Mouse (Mus musculus): ENCODE results near the gene Fut11. TPM values are rescaled to one million over a fixed set of nuclear protein-coding genes. Genes with fewer than 3 reads are reported as not detected.

Fut11 gene
- polyA plus RNA-seq, 1 experiment from 2014 or later, result 22.2 TPM

- Histone ChIP-seq H3K27ac (replicated peaks; ENCODE audit: low read depth, low read length) (no peak overlapping the region), H3K4me2 (ENCODE audit: low read length) (peak overlapping the region; percentile 88), H3K27me3 (ENCODE audit: control insufficient read depth, insufficient read depth, low read length) (no peaks in the 10 kb centered on the region), H3K36me3 (ENCODE audit: control insufficient read depth, insufficient read depth, low read length) (peaks cover 42% of the 10 kb centered on the region), H3K4me1 (ENCODE audit: control insufficient read depth, insufficient read depth, low read length) (peaks cover 7% of the 10 kb centered on the region), H3K4me3 (replicated peaks; ENCODE audit: low read depth, low read length) (peak overlapping the region; percentile 73), H3K9ac (replicated peaks; ENCODE audit: low read length) (peak overlapping the region; percentile 92), H3K9me3 (ENCODE audit: control insufficient read depth, low read length) (no peaks in the 10 kb centered on the region)
- ATAC-seq (ENCODE audit: low FRiP score, low TSS enrichment) (no peak), DNase-seq (no peak)
- 53% methylated on average over 12 of the region's 12 CpGs for WGBS
Measured at GRCm38 (mm10) chr14:20733041-20733951, 38.5 kb downstream of the Fut11 start.

DNA sequence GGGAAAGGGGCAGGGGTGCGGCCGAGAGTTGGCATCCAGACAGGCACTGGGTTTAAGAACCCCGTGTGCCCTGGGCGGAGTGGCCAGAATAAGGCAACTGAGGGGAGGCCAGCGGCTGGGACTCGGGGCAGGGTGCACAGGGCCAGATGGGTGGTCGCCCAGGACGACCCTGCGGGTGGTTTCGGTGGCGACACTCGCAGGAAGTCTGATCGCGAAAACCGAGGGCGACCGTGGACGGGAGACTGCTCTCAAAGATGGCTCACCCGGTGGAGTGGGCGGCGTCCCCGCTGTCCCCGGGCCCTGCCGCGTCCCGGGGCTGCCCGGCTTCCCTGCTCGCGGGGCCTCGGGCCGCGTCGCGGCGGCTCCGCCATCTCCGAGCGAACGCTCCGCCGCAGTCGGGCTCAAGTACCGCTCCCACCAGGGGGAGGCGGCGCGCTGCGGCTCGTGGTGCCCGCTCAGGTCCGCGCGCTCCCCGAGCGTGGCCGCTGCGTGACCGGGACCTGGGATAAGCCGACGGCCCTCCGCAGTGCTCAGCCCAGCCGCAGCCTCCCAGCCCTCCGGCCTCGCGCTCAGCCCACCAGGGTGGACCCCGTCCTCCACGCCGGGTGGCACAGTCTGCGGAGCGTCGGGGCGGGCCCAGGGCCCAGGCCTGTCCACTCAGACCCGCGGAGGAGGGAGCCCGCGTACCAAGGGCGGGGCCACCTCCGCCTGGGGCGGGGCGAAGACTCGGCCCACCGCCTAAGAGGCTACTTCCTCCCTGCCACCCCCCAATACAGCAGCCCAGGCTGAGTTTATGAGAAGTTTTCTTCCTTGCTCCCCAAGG, 39.4 kb downstream of the Fut11 start, which contains the start of gene Ndst2:
Gene Ndst2 (minus strand): TSS at position 611 of the 823 bp plus-strand sequence.
- Histone ChIP-seq H3K27me3 (ENCODE audit: control insufficient read depth, insufficient read depth, low read length) (no peaks in the 10 kb centered on the region), H3K9me3 (ENCODE audit: control insufficient read depth, low read length) (no peaks in the 10 kb centered on the region), H3K9ac (replicated peaks; ENCODE audit: low read length) (peak within 1 kb of the TSS; percentile 92), H3K4me1 (ENCODE audit: control insufficient read depth, insufficient read depth, low read length) (peaks cover 7% of the 10 kb centered on the region), H3K36me3 (ENCODE audit: control insufficient read depth, insufficient read depth, low read length) (peaks cover 42% of the 10 kb centered on the region), H3K4me2 (ENCODE audit: low read length) (peak within 1 kb of the TSS; percentile 88), H3K27ac (replicated peaks; ENCODE audit: low read depth, low read length) (peak within 1 kb of the TSS; percentile 86), H3K4me3 (replicated peaks; ENCODE audit: low read depth, low read length) (peak within 1 kb of the TSS; percentile 73)
- DNase-seq (peak; percentile 93), ATAC-seq (ENCODE audit: low FRiP score, low TSS enrichment) (peak; percentile 98)
- WGBS, result 0% methylated on average over 79 of the region's 81 CpGs

DNA sequence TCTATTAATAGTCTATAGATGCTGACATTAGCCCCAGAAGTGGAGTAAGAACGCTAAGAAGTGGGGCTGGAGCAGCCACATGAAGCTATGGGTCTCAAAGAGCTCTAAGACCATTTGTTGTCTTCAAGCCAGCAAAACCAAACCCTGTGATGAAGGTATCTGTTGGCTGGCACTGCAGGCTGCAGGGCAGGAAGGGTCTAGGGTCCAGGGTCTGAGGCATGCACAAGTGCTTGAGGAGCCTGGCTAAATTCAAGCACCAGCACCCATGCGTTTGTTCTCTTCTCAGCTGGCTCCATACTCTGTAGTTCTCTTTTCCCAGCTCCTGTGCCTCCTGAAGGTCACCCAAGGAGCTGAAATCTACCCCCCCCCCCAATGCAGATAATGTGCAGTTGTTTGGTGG, 40.3 kb downstream of the Fut11 start:
- 0 out of 2 replicates have a peak overlapping the region, but pooled peaks have one; percentile 73 for H3K4me3 ChIP-seq (replicated peaks; ENCODE audit: low read depth, low read length)
- WGBS, result 74% methylated on average over 2 of the region's 2 CpGs
- no peak overlapping the region for H3K27ac ChIP-seq (replicated peaks; ENCODE audit: low read depth, low read length)
- H3K4me1 ChIP-seq (ENCODE audit: control insufficient read depth, insufficient read depth, low read length), result peaks cover 7% of the 10 kb centered on the region
- no peak overlapping the region for H3K9ac ChIP-seq (replicated peaks; ENCODE audit: low read length)
- DNase-seq (no peak), ATAC-seq (ENCODE audit: low FRiP score, low TSS enrichment) (no peak)
- no peaks in the 10 kb centered on the region for H3K27me3 ChIP-seq (ENCODE audit: control insufficient read depth, insufficient read depth, low read length)
- H3K4me2 ChIP-seq (ENCODE audit: low read length), result peak overlapping the region; percentile 88; the same call in 1 of the 2 replicates
- no peaks in the 10 kb centered on the region for H3K9me3 ChIP-seq (ENCODE audit: control insufficient read depth, low read length)
- H3K36me3 ChIP-seq (ENCODE audit: control insufficient read depth, insufficient read depth, low read length), result peaks cover 42% of the 10 kb centered on the region

DNA sequence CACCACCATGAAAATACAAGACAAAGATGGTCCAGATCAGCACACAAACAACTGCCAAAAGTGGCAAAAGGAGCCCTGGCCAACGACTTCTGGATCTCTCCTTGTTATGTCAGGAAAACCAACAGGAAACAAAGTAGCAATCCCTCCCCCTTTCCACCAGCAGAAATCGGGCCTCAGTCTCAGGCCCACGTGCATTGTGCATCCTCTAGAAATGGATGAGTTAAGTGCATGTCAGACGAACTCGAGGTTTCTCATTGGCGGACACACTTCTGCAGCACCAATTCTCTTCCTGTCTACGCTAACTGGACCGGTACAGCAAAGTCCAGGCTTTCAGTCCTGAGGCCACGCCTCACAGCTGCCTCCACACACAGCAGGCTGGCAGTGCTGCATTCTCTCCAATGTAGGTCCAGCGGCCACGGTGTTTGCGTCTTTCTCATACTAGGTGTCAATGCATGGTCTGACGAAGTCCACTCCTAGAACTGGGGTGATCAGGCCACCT, 41.2 kb downstream of the Fut11 start:
- Histone ChIP-seq H3K4me2 (ENCODE audit: low read length) (no peak overlapping the region), H3K4me1 (ENCODE audit: control insufficient read depth, insufficient read depth, low read length) (peaks cover 7% of the 10 kb centered on the region), H3K27ac (replicated peaks; ENCODE audit: low read depth, low read length) (no peak overlapping the region), H3K9me3 (ENCODE audit: control insufficient read depth, low read length) (no peaks in the 10 kb centered on the region), H3K4me3 (replicated peaks; ENCODE audit: low read depth, low read length) (no peak overlapping the region), H3K36me3 (ENCODE audit: control insufficient read depth, insufficient read depth, low read length) (peaks cover 45% of the 10 kb centered on the region), H3K9ac (replicated peaks; ENCODE audit: low read length) (no peak overlapping the region), H3K27me3 (ENCODE audit: control insufficient read depth, insufficient read depth, low read length) (no peaks in the 10 kb centered on the region)
- 91% methylated on average over 13 of the region's 13 CpGs for WGBS
- DNase-seq (no peak), ATAC-seq (ENCODE audit: low FRiP score, low TSS enrichment) (no peak)

- no peak overlapping the region for H3K9ac ChIP-seq (replicated peaks; ENCODE audit: low read length)
- no peaks in the 10 kb centered on the region for H3K9me3 ChIP-seq (ENCODE audit: control insufficient read depth, low read length)
- no peak overlapping the region for H3K27ac ChIP-seq (replicated peaks; ENCODE audit: low read depth, low read length)
- H3K4me1 ChIP-seq (ENCODE audit: control insufficient read depth, insufficient read depth, low read length), result peaks cover 7% of the 10 kb centered on the region
- H3K4me2 ChIP-seq (ENCODE audit: low read length), result no peak overlapping the region
- peaks cover 53% of the 10 kb centered on the region for H3K36me3 ChIP-seq (ENCODE audit: control insufficient read depth, insufficient read depth, low read length)
- DNase-seq, result peak; percentile 57
- H3K27me3 ChIP-seq (ENCODE audit: control insufficient read depth, insufficient read depth, low read length), result no peaks in the 10 kb centered on the region
- 37% methylated on average over 14 of the region's 14 CpGs for WGBS
- no peak overlapping the region for H3K4me3 ChIP-seq (replicated peaks; ENCODE audit: low read depth, low read length)
- no peak for ATAC-seq (ENCODE audit: low FRiP score, low TSS enrichment)
Measured at GRCm38 (mm10) chr14:20737306-20737705, 42.5 kb downstream of the Fut11 start.

GRCm38 (mm10) chr14:20738511-20738910, 43.7 kb downstream of the Fut11 start:
- no peaks in the 10 kb centered on the region for H3K9me3 ChIP-seq (ENCODE audit: control insufficient read depth, low read length)
- peaks cover 57% of the 10 kb centered on the region for H3K36me3 ChIP-seq (ENCODE audit: control insufficient read depth, insufficient read depth, low read length)
- H3K27ac ChIP-seq (replicated peaks; ENCODE audit: low read depth, low read length), result no peak overlapping the region
- H3K4me3 ChIP-seq (replicated peaks; ENCODE audit: low read depth, low read length), result no peak overlapping the region
- H3K4me1 ChIP-seq (ENCODE audit: control insufficient read depth, insufficient read depth, low read length), result peaks cover 2% of the 10 kb centered on the region
- H3K9ac ChIP-seq (replicated peaks; ENCODE audit: low read length), result no peak overlapping the region
- no peaks in the 10 kb centered on the region for H3K27me3 ChIP-seq (ENCODE audit: control insufficient read depth, insufficient read depth, low read length)
- ATAC-seq (ENCODE audit: low FRiP score, low TSS enrichment) (no peak), DNase-seq (no peak)
- no peak overlapping the region for H3K4me2 ChIP-seq (ENCODE audit: low read length)
- WGBS, result 90% methylated on average over 8 of the region's 8 CpGs

DNA sequence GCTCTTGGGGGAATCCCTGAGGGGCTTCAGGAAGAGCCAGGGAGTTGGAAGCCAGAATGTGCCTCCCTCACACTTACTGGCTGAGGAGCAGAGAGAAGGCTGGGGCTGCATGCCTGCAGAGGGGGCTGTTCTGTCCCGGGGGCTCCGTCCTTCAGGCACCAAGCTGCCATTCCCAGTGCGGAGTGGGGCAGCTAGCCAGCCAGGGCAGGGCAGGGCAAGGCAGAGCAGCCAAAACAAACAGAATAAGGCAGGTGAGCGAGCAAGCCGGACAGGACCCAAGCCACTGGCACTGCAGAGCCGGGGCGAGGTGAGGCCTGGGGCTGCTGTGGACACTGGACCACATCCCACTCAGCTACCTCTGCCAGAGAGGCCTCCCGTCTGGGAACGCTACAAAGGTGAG, 46.5 kb downstream of the Fut11 start:
- no peak overlapping the region for H3K4me2 ChIP-seq (ENCODE audit: low read length)
- WGBS, result 87% methylated on average over 9 of the region's 9 CpGs
- no peaks in the 10 kb centered on the region for H3K4me1 ChIP-seq (ENCODE audit: control insufficient read depth, insufficient read depth, low read length)
- ATAC-seq (ENCODE audit: low FRiP score, low TSS enrichment), result no peak
- no peaks in the 10 kb centered on the region for H3K27me3 ChIP-seq (ENCODE audit: control insufficient read depth, insufficient read depth, low read length)
- no peak overlapping the region for H3K4me3 ChIP-seq (replicated peaks; ENCODE audit: low read depth, low read length)
- no peak overlapping the region for H3K27ac ChIP-seq (replicated peaks; ENCODE audit: low read depth, low read length)
- no peaks in the 10 kb centered on the region for H3K9me3 ChIP-seq (ENCODE audit: control insufficient read depth, low read length)
- no peak overlapping the region for H3K9ac ChIP-seq (replicated peaks; ENCODE audit: low read length)
- peaks cover 68% of the 10 kb centered on the region for H3K36me3 ChIP-seq (ENCODE audit: control insufficient read depth, insufficient read depth, low read length)
- no peak for DNase-seq

DNA sequence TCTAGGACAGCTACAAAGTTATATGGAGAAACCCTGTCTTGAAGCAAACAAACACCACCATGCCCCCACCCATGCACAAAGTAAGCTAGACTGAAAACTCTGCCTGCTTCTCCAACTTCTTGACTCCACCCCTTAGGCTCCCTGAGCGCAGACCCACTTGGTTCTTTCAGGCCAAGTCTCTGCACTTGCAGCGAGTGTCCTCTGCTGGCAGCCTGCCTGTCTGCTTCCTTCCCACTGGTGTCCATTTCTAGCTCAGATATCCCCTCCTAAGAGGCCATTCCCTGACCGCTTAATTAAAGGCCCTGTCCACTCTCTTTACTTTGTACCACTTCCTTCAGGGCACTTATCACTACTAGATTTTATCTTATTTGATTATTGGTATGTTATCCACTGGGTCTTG, 48.8 kb downstream of the Fut11 start:
- H3K4me3 ChIP-seq (replicated peaks; ENCODE audit: low read depth, low read length), result no peak overlapping the region
- ATAC-seq (ENCODE audit: low FRiP score, low TSS enrichment) (no peak), DNase-seq (no peak)
- H3K4me2 ChIP-seq (ENCODE audit: low read length), result no peak overlapping the region
- WGBS, result 93% methylated on average over 3 of the region's 3 CpGs
- H3K27me3 ChIP-seq (ENCODE audit: control insufficient read depth, insufficient read depth, low read length), result no peaks in the 10 kb centered on the region
- peaks cover 63% of the 10 kb centered on the region for H3K36me3 ChIP-seq (ENCODE audit: control insufficient read depth, insufficient read depth, low read length)
- no peaks in the 10 kb centered on the region for H3K4me1 ChIP-seq (ENCODE audit: control insufficient read depth, insufficient read depth, low read length)
- no peak overlapping the region for H3K9ac ChIP-seq (replicated peaks; ENCODE audit: low read length)
- H3K9me3 ChIP-seq (ENCODE audit: control insufficient read depth, low read length), result no peaks in the 10 kb centered on the region
- H3K27ac ChIP-seq (replicated peaks; ENCODE audit: low read depth, low read length), result no peak overlapping the region
